Mouse (Mus musculus): ENCODE measurements at regions not wholly inside any gene's neighbourhood (a gene's known extent, or its start where the extent isn't known, plus 50 kb on each side); places are given as distances from the start of the nearest gene placed in this dataset.

GRCm38 (mm10) chr4:10604513-10604912 lies 269.8 kb upstream of the 2610301B20Rik start:
- DNase-seq (ENCODE audit: low read depth, low spot score) = no peak

DNA sequence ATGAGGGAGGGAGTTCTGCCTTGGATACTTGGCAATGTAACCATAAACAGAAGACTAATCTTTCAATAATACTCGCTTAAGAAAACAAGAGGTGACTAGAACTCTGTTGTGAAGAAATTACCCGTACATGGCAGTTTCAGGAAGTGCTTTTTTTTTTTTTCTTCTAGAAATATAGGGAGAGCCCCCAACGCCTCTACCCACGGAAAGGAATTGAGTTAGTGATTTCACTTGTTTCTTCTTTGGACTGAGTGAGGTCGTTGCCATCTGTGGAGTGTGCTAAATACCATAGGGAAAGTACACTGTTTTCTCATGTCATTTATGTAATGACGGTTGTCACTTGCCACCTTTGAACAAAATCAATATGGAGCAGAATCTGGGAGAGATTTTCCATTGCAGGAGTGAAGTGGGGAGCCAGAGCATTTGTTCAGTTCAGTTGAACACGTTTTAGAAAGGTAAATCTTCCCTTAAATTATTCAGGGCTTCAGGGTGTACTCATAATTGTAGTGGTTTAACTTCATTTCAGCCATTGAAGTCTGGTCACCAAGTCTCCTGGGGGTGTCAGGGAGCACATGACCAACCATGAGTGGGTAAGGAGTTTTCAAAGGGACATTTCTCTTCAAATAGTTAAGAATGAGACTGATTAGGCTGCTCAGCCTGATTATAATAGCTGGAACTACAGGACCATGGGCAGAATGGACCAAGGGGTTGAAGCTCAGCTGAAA lies 266.3 kb upstream of the 2610301B20Rik start:
- DNase-seq (ENCODE audit: low read depth, low spot score) = no peak

DNA sequence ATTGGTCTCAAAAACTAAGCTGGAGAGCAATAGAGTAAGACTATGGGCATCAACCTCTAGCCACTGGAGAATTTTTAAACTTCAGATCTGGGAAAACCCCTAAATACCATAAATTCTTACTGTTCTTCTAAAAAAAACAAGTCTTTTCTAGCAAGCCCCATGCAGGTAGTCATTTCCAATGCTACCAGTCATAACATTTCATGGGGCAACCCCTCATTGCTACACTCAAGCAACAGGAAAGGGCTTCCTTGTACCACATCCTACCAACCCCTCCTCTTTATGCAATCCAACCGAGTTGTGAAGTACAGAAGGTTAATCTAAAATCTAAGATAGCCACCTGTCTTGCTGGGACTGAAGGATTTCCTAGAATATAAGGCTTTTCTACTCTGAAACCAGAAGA lies 263.5 kb upstream of the 2610301B20Rik start:
- DNase-seq (ENCODE audit: low read depth, low spot score) = no peak

Data from embryo, embryonic 11.5 days (tissue).